32 mouse cellular contexts compared by ENCODE assay signal in genomic region chr8:106474001-106474400, GRCm38 (mm10). TPM values are rescaled to one million over a fixed set of nuclear protein-coding genes. Genes with fewer than 3 reads are reported as not detected.
DNase-seq lines count a peak whose midpoint lies in the region; ATAC-seq lines count a peak whose summit lies in the region.
"Had no signal": no experiment of that assay in that cellular context is flagged by ENCODE, and none has a peak within 500 bp of the region (broad histone marks: within the 10 kb centered on the region; RNA-seq: fewer than 3 reads in every experiment).

No protein-coding gene starts in this region.

- no peaks in the 10 kb centered on the region for H3K36me3 ChIP-seq in forebrain, embryonic 10.5 days (replicated peaks)
- no peaks in the 10 kb centered on the region for H3K36me3 ChIP-seq in forebrain, embryonic 13.5 days (ENCODE audit: poor library complexity, severe bottlenecking)
- no peaks in the 10 kb centered on the region for H3K36me3 ChIP-seq in kidney, embryonic 16.5 days (ENCODE audit: insufficient read depth, low read length)
- H3K36me3 ChIP-seq: embryonic facial prominence, embryonic 10.5 days; embryonic facial prominence, embryonic 13.5 days; heart, embryonic 13.5 days had no signal

- H3K4me2 ChIP-seq in forebrain, embryonic 13.5 days = no peak overlapping the region
- H3K4me2 ChIP-seq in kidney, embryonic 16.5 days (replicated peaks; ENCODE audit: low read depth, low read length) = no peak overlapping the region
- H3K4me2 ChIP-seq: embryonic facial prominence, embryonic 13.5 days; heart, embryonic 13.5 days; hindbrain, embryonic 14.5 days had no signal

- no peak overlapping the region for H3K27ac ChIP-seq in forebrain, embryonic 10.5 days
- H3K27ac ChIP-seq in forebrain, embryonic 13.5 days = no peak overlapping the region
- no peak overlapping the region for H3K27ac ChIP-seq in kidney, embryonic 16.5 days (ENCODE audit: low read length)
- H3K27ac ChIP-seq: embryonic facial prominence, embryonic 10.5 days; embryonic facial prominence, embryonic 13.5 days; gastrocnemius, adult 2 months; heart, embryonic 13.5 days; hindbrain, embryonic 14.5 days; hindbrain, postnatal 0 days had no signal

- H3K27me3 ChIP-seq in forebrain, embryonic 10.5 days (ENCODE audit: poor library complexity, severe bottlenecking) = no peaks in the 10 kb centered on the region
- no peaks in the 10 kb centered on the region for H3K27me3 ChIP-seq in forebrain, embryonic 13.5 days
- H3K27me3 ChIP-seq in kidney, embryonic 16.5 days (ENCODE audit: insufficient read depth, low read length) = no peaks in the 10 kb centered on the region
- H3K27me3 ChIP-seq: embryonic facial prominence, embryonic 13.5 days; heart, embryonic 13.5 days had no signal

- ATAC-seq in forebrain, embryonic 13.5 days = no peak
- peak; percentile 51; the same call in 1 of the 2 replicates for ATAC-seq in kidney, embryonic 16.5 days (ENCODE audit: low FRiP score, low TSS enrichment)
- ATAC-seq: forebrain, embryonic 14.5 days; forebrain, postnatal 0 days; hindbrain, postnatal 0 days had no signal

- 92% methylated on average over 5 of the region's 5 CpGs for WGBS in forebrain, embryonic 10.5 days
- 90% methylated on average over 5 of the region's 5 CpGs for WGBS in forebrain, embryonic 13.5 days
- 71% methylated on average over 5 of the region's 5 CpGs for WGBS in kidney, embryonic 16.5 days

- peak; percentile 6 for DNase-seq in forebrain, embryonic 10.5 days (ENCODE audit: extremely low spot score, low spot score)
- no peak for DNase-seq in kidney, adult 8-10 months
- peak; percentile 28 for DNase-seq in testis, postnatal 10 days (ENCODE audit: low spot score)
- no peak for DNase-seq in testis, postnatal 14 days (ENCODE audit: low spot score)
- DNase-seq in adipocyte (ENCODE audit: low spot score) = no peak
- DNase-seq: adrenal gland, adult 8-10 months; adrenal gland, postnatal 25 days; cerebellum, adult 11-12 months; cerebellum, adult 8-10 months; cerebellum, postnatal 10 days; cerebellum, postnatal 36 days; embryo, embryonic 11 days; forebrain, postnatal 0 days; gastrocnemius, adult 2 months; gastrocnemius, postnatal 14 days; heart, adult 18-20 months; heart, postnatal 14 days; heart, postnatal 4 days had no signal

- no peaks in the 10 kb centered on the region for H3K9me3 ChIP-seq in forebrain, embryonic 10.5 days
- H3K9me3 ChIP-seq in forebrain, embryonic 13.5 days (replicated peaks) = no peaks in the 10 kb centered on the region
- no peaks in the 10 kb centered on the region for H3K9me3 ChIP-seq in kidney, embryonic 16.5 days (ENCODE audit: low read length)
- H3K9me3 ChIP-seq: embryonic facial prominence, embryonic 13.5 days had no signal

- peaks cover 8% of the 10 kb centered on the region for H3K4me1 ChIP-seq in forebrain, embryonic 10.5 days
- no peaks in the 10 kb centered on the region for H3K4me1 ChIP-seq in forebrain, embryonic 13.5 days
- no peaks in the 10 kb centered on the region for H3K4me1 ChIP-seq in kidney, embryonic 16.5 days (ENCODE audit: insufficient read depth, low read length)
- H3K4me1 ChIP-seq: heart, embryonic 13.5 days had no signal

- H3K4me3 ChIP-seq in forebrain, embryonic 10.5 days = no peak overlapping the region
- no peak overlapping the region for H3K4me3 ChIP-seq in forebrain, embryonic 13.5 days
- H3K4me3 ChIP-seq in kidney, embryonic 16.5 days (ENCODE audit: low read length) = no peak overlapping the region
- H3K4me3 ChIP-seq: embryonic facial prominence, embryonic 10.5 days; embryonic facial prominence, embryonic 13.5 days; erythroblast, embryonic 14.5 days; gastrocnemius, adult 2 months; heart, embryonic 13.5 days had no signal

- no peak overlapping the region for H3K9ac ChIP-seq in forebrain, embryonic 13.5 days
- no peak overlapping the region for H3K9ac ChIP-seq in kidney, embryonic 16.5 days (replicated peaks; ENCODE audit: low read length)
- H3K9ac ChIP-seq: embryonic facial prominence, embryonic 13.5 days; forebrain, postnatal 0 days; heart, embryonic 13.5 days; hindbrain, embryonic 14.5 days had no signal

RNA-seq across cellular contexts. Expression of gene 6030452D12Rik, which starts 26.3 kb away (rescaled TPM):
- polyA plus RNA-seq in forebrain, embryonic 10.5 days (2016; fragmentation: Nextera tagmentation; extraction: Ambion mirVana) = not detected in 2 replicates
- not detected in 2 replicates for polyA plus RNA-seq in forebrain, embryonic 13.5 days (2015; fragmentation: Nextera tagmentation; extraction: Ambion mirVana)
- not detected in 2 replicates for polyA plus RNA-seq in kidney, embryonic 16.5 days (2015; fragmentation: Nextera tagmentation; extraction: Ambion mirVana)
- polyA plus RNA-seq: brain, embryonic 14.5 days; cortical plate, adult 2 months; embryonic facial prominence, embryonic 10.5 days; embryonic facial prominence, embryonic 13.5 days; erythroblast, embryonic 14.5 days; forebrain, embryonic 14.5 days; forebrain, postnatal 0 days; frontal cortex, adult 2 months; heart, embryonic 13.5 days; heart, embryonic 16.5 days; hindbrain, embryonic 11.5 days; hindbrain, embryonic 14.5 days; hindbrain, postnatal 0 days had no signal

RNA-seq across cellular contexts. Expression of gene Cdh3, which starts 36.7 kb away (rescaled TPM):
- 10.4 and 11.2 TPM in 2 replicates for polyA plus RNA-seq in forebrain, embryonic 10.5 days (2016; fragmentation: Nextera tagmentation; extraction: Ambion mirVana)
- polyA plus RNA-seq in forebrain, embryonic 13.5 days (2015; fragmentation: Nextera tagmentation; extraction: Ambion mirVana) = 0.53 and 0.63 TPM in 2 replicates
- 31.0 and 31.8 TPM in 2 replicates for polyA plus RNA-seq in kidney, embryonic 16.5 days (2015; fragmentation: Nextera tagmentation; extraction: Ambion mirVana)
- polyA plus RNA-seq: erythroblast, embryonic 14.5 days had no signal

RNA-seq across cellular contexts. Expression of gene Zfp90, which starts 58.9 kb away (rescaled TPM):
- polyA plus RNA-seq in forebrain, embryonic 10.5 days (2016; fragmentation: Nextera tagmentation; extraction: Ambion mirVana) = 22.3 and 24.5 TPM in 2 replicates
- polyA plus RNA-seq in forebrain, embryonic 13.5 days (2015; fragmentation: Nextera tagmentation; extraction: Ambion mirVana) = 41.4 and 46.0 TPM in 2 replicates
- 19.3 and 19.8 TPM in 2 replicates for polyA plus RNA-seq in kidney, embryonic 16.5 days (2015; fragmentation: Nextera tagmentation; extraction: Ambion mirVana)

Comparison
In these comparisons a context has a peak if more than half of its experiments do, and no peak if none do; other contexts are left out.
1. DNase-seq: peak in forebrain, embryonic 10.5 days (single experiment) and testis, postnatal 10 days (single experiment); none in kidney, adult 8-10 months (0 of 2), testis, postnatal 14 days (single experiment) and adipocyte (single experiment).